Mouse (Mus musculus) cerebellum, postnatal 14 days (tissue): Measurements from ENCODE around the gene Rab17.

Experiments
- DNase-seq, 2 experiments: peaks; one replicate each; pipeline ENCODE4 v3.0.0; 2021; ENCODE audit warnings: mixed read lengths in 2 of 2

Gene Rab17

DNA sequence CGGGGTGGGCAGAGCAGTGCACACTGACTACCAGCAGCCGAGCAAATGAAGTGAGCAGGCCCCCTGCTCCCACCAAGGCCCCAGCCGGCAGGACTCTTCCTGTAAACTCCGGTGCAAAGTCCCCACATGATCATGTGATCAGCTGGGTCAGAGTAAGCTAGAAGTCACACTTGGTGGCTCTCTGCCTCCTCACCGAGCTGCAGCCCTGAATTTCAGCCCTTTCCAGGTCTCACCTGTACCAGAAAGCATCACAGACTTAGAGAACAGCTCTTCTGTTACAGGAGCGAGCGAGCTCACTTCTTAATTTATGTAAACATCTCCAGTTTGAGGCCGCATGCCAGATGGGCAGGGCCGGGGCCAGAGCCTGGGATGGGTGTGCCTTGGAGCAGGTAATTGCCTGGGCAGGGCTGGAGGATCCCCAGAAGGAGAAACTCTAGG lies at the start of gene Rab17:
Gene Rab17 (minus strand): TSS at position 315 of the 438 bp plus-strand sequence.
- no peak for DNase-seq

DNA sequence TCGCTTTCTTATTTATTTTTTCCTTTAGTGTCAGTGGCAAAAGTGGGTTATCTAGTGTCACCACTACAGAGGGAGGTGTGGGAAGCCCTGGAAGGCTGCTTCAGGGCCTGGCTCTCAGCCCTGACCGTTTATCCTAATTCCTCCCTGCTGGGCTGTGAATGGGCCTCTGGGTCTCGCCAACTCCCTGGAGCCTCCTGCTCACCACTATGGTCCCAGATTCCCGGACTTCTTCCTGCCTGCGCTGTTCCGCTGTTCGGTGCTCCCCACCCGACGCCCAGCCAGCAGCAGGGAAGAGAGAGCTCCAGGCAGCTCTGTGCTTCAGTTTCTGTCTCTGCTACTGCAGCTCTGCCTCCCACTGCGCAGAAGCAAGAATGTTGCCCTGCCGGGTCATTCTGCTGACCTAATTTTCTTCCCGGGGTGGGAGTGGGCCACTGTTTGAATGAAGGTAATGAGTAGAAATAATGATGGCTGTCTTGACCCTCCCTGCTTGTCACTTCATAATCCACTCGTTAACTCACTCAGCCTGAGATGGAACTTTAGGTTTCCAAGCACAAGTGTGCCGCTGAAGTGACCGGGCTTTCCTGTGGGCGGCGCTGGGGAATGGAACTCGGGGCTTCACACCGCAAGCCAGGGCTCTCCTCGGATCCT lies 47.8 kb upstream of the Rab17 start:
- DNase-seq = peak in 1 of 2 experiments; percentile 33

- no peak for DNase-seq
Observed at GRCm38 (mm10) chr1:91015571-91015970, 46.1 kb upstream of the Rab17 start.

- DNase-seq = no peak
Observed at GRCm38 (mm10) chr1:91013803-91014202, 44.3 kb upstream of the Rab17 start.

- DNase-seq = no peak
Observed at GRCm38 (mm10) chr1:91011336-91011735, 41.9 kb upstream of the Rab17 start.

DNA sequence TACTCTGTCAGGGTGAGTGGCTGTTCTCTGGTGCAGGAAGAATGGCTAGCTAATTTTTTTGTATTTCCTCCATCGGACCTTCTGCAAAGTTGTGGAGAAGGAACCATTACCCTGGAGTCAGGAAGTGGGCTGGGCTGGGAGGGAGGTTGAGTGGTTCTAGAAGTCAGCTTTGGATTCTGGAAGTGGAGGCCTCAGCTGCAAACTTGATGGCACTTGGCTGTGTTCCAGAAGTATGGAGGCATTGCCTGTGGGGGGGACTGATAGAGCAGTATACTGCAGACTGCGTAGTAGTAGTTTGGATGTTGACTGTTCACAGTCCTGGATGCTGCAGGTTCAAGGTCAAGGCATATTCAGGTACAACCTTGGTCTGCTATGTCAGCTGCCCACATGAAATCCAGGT lies 41.3 kb upstream of the Rab17 start:
- DNase-seq = no peak

- no peak for DNase-seq
Observed at GRCm38 (mm10) chr1:91010216-91010615, 40.8 kb upstream of the Rab17 start.

DNA sequence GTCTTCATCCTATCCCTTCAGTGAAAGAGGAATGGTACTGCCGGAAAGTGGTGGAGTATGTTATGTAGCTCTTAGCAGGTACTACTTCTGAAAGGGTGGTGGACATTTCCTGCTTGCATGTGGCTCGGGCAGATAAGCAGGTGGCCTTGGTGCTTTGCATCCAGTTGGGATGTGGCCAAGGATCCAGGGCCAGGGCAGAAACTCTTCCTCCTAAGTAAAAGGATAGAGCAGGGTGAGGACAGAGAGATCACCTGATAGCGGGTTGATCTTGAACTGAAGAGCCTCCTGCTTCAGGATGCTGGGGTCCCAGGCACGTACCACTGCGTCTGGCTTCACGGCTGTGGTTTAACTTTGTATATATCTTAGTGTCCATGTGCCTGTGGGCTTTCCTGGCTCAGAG lies 39.8 kb upstream of the Rab17 start:
- DNase-seq = peak; percentile 30 to 39

GRCm38 (mm10) chr1:91008746-91009145 lies 39.3 kb upstream of the Rab17 start:
- DNase-seq = no peak

GRCm38 (mm10) chr1:91008147-91008682 lies 38.8 kb upstream of the Rab17 start:
- no peak for DNase-seq

DNA sequence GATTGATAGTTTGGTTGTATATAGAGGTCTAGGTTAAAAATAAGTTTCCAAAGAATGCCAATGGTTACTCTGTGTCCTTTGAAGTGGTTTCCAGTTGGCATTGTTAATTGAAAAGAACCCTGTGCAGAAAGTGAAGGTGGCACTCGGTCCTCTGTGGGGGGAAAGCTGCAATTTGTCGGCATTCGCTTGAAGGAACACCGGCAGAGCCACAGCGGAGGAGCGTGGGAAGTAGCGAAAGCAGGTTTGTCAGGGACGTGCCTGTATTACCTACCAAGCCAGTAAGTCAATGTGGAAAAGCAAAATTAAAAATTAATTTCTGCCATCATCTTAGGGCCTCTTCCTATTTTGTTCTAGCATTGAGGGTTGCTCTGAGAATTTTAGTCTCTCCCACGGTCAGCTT lies 37.2 kb upstream of the Rab17 start:
- no peak for DNase-seq

GRCm38 (mm10) chr1:91006037-91006436 lies 36.6 kb upstream of the Rab17 start:
- DNase-seq = no peak

DNA sequence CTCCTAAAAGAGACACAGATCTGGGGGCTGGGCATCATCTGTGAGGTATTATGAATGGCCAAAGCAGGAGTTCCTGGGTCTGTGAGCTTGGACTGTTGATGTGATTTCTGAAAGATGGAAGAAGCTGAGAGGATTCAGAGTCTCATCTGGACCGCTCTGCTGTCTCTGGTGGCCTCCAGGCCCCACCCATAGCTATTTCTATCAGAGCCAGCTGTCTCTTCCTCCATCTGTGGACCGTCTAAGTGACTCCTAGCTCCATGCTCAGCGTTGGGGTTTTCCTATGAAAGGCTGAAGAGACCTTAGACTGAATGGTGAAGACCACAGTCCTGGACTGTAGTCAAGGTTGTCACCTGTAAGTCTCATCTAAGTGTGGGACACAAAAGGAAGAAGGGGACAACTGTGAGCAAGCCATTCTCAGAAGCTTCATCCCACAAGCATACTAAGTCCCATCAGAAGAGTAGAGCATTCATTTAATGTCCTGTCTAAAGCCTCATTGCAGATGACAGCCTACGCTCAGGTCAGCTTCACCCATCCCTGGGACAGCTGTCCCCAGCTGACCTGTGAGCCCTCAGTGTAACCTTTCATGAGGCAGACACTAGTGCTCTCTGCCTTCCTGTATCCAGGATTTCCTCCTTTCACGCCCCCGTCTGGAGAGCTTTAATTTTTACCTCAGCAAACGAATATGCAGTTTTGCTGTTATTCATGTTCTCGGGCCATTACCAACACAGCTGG lies 34.2 kb upstream of the Rab17 start:
- no peak for DNase-seq

GRCm38 (mm10) chr1:91002641-91003040 lies 33.2 kb upstream of the Rab17 start:
- no peak for DNase-seq

DNA sequence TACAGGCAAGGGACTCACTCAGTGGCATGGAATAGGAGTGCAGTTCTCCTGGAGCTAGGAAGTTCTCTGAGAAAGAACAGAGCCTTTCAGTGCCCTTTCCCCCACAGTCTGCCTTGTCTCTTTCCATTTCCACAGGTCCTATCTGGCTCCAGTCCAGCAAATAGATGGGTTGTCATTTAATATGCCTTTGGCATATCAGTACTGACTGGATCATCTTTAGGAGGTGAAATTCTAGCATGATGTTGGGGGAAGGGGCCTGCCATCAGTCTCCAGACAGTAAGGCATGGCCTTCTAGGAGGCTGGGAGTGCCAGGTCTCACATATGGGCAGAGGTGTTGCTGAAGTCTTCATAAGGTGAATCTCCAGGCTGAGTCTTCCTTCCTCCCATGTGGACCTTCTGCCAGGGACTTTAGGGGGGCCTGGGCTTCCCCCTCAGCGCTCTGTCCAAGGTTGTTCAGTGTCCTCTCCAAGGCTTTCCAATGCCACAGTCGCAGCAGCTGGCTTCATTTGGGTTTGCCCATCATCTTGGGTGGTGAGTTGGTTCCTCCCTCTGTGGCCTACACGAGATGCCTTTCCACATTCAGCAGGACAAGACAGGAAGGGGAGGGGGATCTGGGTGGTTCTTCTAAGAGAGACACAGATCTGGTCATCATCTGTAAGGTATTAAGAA lies 32.5 kb upstream of the Rab17 start:
- DNase-seq = no peak

DNA sequence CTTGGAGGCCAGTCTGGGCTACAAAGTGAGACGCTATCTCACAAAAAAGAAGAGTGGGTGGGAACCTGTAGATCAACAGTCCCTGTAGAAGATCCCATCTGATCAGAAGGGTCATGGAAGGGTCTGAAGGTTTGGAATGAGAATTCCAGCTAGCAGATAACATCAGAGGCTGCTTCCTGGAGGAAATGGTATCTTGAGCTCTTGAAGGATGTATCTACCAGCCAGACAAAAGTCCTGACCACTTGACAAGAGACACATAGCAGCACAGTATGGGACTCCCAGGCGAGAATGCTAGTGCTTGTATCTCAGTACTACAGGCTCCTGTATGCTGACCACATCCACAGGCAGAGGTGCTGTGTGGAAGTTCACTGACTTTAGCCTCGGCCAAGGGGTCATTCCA lies 31.6 kb upstream of the Rab17 start:
- no peak for DNase-seq

- DNase-seq = no peak
Observed at GRCm38 (mm10) chr1:90999911-91000601, 30.6 kb upstream of the Rab17 start.

GRCm38 (mm10) chr1:90998891-90999611 lies 29.6 kb upstream of the Rab17 start:
- peak; percentile 22 to 33 for DNase-seq

GRCm38 (mm10) chr1:90998268-90998890 lies 28.9 kb upstream of the Rab17 start, which contains the start of gene Lrrfip1:
Gene Lrrfip1, plus strand, starts transcription at chr1:90998737.
- DNase-seq = peak; percentile 56 to 75

DNA sequence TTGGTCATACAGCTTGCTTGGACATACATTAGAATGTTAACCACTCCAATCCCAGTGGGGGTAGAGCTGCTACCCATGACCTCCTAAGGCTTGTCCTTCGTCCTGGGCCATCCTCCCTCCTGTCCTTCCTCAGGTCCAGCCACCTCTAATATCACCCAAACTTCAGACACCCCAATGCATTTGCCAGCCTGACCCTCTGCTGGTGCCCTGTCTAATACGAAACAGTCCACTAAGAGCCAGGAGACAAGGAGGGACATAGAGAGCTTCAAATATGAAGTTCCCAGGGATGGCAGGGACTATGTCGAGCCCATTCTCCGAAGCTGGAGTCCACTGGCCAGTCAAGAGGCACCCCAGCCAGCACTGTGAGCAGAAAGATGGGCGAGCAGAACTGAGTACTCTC lies 28.2 kb upstream of the Rab17 start:
- DNase-seq = no peak

GRCm38 (mm10) chr1:90997136-90997535 lies 27.7 kb upstream of the Rab17 start:
- no peak for DNase-seq

- no peak for DNase-seq
Observed at GRCm38 (mm10) chr1:90995916-90996315, 26.5 kb upstream of the Rab17 start.
